Mouse (Mus musculus): ENCODE measurements around the gene Gatb.

Gatb gene

GRCm38 (mm10) chr3:85588701-85589100, 14.8 kb downstream of the Gatb start:
- H3K36me3 ChIP-seq (ENCODE audit: insufficient read depth, low read length), result peaks cover 9% of the 10 kb centered on the region
- H3K4me1 ChIP-seq (replicated peaks; ENCODE audit: low read depth, low read length), result no peaks in the 10 kb centered on the region
- TF ChIP-seq CTCF (conservative IDR thresholded peaks at IDR 0.05; ENCODE audit: low read length), result no peak
- H3K4me3 ChIP-seq (replicated peaks; ENCODE audit: low read length), result no peak overlapping the region
- no peaks in the 10 kb centered on the region for H3K9me3 ChIP-seq (ENCODE audit: low read length)
- H3K27me3 ChIP-seq (ENCODE audit: insufficient read depth, low read length), result no peaks in the 10 kb centered on the region

GRCm38 (mm10) chr3:85590090-85590754, 16.3 kb downstream of the Gatb start:
- no peaks in the 10 kb centered on the region for H3K9me3 ChIP-seq (ENCODE audit: low read length)
- H3K4me1 ChIP-seq (replicated peaks; ENCODE audit: low read depth, low read length), result no peaks in the 10 kb centered on the region
- H3K27me3 ChIP-seq (ENCODE audit: insufficient read depth, low read length), result no peaks in the 10 kb centered on the region
- peaks cover 6% of the 10 kb centered on the region for H3K36me3 ChIP-seq (ENCODE audit: insufficient read depth, low read length)
- TF ChIP-seq NANOG (IDR thresholded peaks at IDR 0.05; ENCODE audit: borderline replicate concordance, low read length), result no peak
- no peak for TF ChIP-seq POU5F1 (IDR thresholded peaks at IDR 0.05; ENCODE audit: borderline replicate concordance, low read length)
- no peak for TF ChIP-seq CTCF (conservative IDR thresholded peaks at IDR 0.05; ENCODE audit: low read length)
- H3K4me3 ChIP-seq (replicated peaks; ENCODE audit: low read length), result no peak overlapping the region

- Histone ChIP-seq H3K36me3 (ENCODE audit: insufficient read depth, low read length) (peaks cover 6% of the 10 kb centered on the region), H3K27me3 (ENCODE audit: insufficient read depth, low read length) (no peaks in the 10 kb centered on the region), H3K4me3 (replicated peaks; ENCODE audit: low read length) (no peak overlapping the region), H3K9me3 (ENCODE audit: low read length) (no peaks in the 10 kb centered on the region), H3K4me1 (replicated peaks; ENCODE audit: low read depth, low read length) (no peaks in the 10 kb centered on the region)
- no peak for TF ChIP-seq POU5F1 (IDR thresholded peaks at IDR 0.05; ENCODE audit: borderline replicate concordance, low read length)
- no peak for TF ChIP-seq CTCF (conservative IDR thresholded peaks at IDR 0.05; ENCODE audit: low read length)
- no peak for TF ChIP-seq NANOG (IDR thresholded peaks at IDR 0.05; ENCODE audit: borderline replicate concordance, low read length)
These were observed 18.1 kb downstream of the Gatb start for GRCm38 (mm10) chr3:85592067-85592466.

- no peaks in the 10 kb centered on the region for H3K4me1 ChIP-seq (replicated peaks; ENCODE audit: low read depth, low read length)
- peaks cover 6% of the 10 kb centered on the region for H3K36me3 ChIP-seq (ENCODE audit: insufficient read depth, low read length)
- TF ChIP-seq NANOG (IDR thresholded peaks at IDR 0.05; ENCODE audit: borderline replicate concordance, low read length) (no peak), CTCF (conservative IDR thresholded peaks at IDR 0.05; ENCODE audit: low read length) (no peak), POU5F1 (IDR thresholded peaks at IDR 0.05; ENCODE audit: borderline replicate concordance, low read length) (no peak)
- no peaks in the 10 kb centered on the region for H3K9me3 ChIP-seq (ENCODE audit: low read length)
- H3K4me3 ChIP-seq (replicated peaks; ENCODE audit: low read length), result no peak overlapping the region
- no peaks in the 10 kb centered on the region for H3K27me3 ChIP-seq (ENCODE audit: insufficient read depth, low read length)
These were observed 18.8 kb downstream of the Gatb start for GRCm38 (mm10) chr3:85592640-85593252.

- H3K4me3 ChIP-seq (replicated peaks; ENCODE audit: low read length), result no peak overlapping the region
- H3K4me1 ChIP-seq (replicated peaks; ENCODE audit: low read depth, low read length), result no peaks in the 10 kb centered on the region
- H3K9me3 ChIP-seq (ENCODE audit: low read length), result no peaks in the 10 kb centered on the region
- peaks cover 6% of the 10 kb centered on the region for H3K36me3 ChIP-seq (ENCODE audit: insufficient read depth, low read length)
- TF ChIP-seq POU5F1 (IDR thresholded peaks at IDR 0.05; ENCODE audit: borderline replicate concordance, low read length) (no peak), CTCF (conservative IDR thresholded peaks at IDR 0.05; ENCODE audit: low read length) (no peak)
- H3K27me3 ChIP-seq (ENCODE audit: insufficient read depth, low read length), result no peaks in the 10 kb centered on the region
These were observed 20.5 kb downstream of the Gatb start for GRCm38 (mm10) chr3:85594452-85594851.

DNA sequence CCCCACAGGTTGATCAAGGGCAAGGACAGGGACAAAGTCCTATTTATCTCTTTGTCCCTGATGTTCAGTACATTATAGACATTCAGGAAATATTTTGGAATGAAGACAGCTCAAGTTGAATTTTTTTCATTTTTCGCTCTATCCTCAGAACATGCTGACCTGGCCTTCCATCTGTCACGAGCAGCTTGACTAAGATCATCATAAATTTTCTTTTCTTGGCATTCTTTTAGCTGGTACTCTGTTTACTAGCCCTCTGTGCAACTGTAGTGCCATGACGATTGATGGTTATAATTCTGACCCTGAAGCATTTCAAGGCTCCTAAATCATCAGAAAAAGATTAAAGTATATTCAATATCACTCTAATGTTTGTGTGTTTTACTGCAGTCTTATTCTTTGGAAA, 25.6 kb downstream of the Gatb start:
- H3K4me1 ChIP-seq (replicated peaks; ENCODE audit: low read depth, low read length), result peaks cover 3% of the 10 kb centered on the region; the same call in 1 of the 2 replicates
- H3K4me3 ChIP-seq (replicated peaks; ENCODE audit: low read length), result no peak overlapping the region
- H3K27me3 ChIP-seq (ENCODE audit: insufficient read depth, low read length), result no peaks in the 10 kb centered on the region
- TF ChIP-seq CTCF (conservative IDR thresholded peaks at IDR 0.05; ENCODE audit: low read length), result no peak
- TF ChIP-seq POU5F1 (IDR thresholded peaks at IDR 0.05; ENCODE audit: borderline replicate concordance, low read length), result no peak
- TF ChIP-seq NANOG (IDR thresholded peaks at IDR 0.05; ENCODE audit: borderline replicate concordance, low read length), result no peak
- H3K9me3 ChIP-seq (ENCODE audit: low read length), result no peaks in the 10 kb centered on the region
- peaks cover 6% of the 10 kb centered on the region; the same call in 1 of the 2 replicates for H3K36me3 ChIP-seq (ENCODE audit: insufficient read depth, low read length)

GRCm38 (mm10) chr3:85601841-85602305, 28.0 kb downstream of the Gatb start:
- H3K36me3 ChIP-seq (ENCODE audit: insufficient read depth, low read length), result peaks cover 28% of the 10 kb centered on the region
- no peak for TF ChIP-seq NANOG (IDR thresholded peaks at IDR 0.05; ENCODE audit: borderline replicate concordance, low read length)
- no peaks in the 10 kb centered on the region for H3K9me3 ChIP-seq (ENCODE audit: low read length)
- no peaks in the 10 kb centered on the region for H3K27me3 ChIP-seq (ENCODE audit: insufficient read depth, low read length)
- H3K4me1 ChIP-seq (replicated peaks; ENCODE audit: low read depth, low read length), result peaks cover 3% of the 10 kb centered on the region; the same call in 1 of the 2 replicates
- H3K4me3 ChIP-seq (replicated peaks; ENCODE audit: low read length), result no peak overlapping the region

GRCm38 (mm10) chr3:85603811-85604210, 29.9 kb downstream of the Gatb start:
- no peaks in the 10 kb centered on the region for H3K27me3 ChIP-seq (ENCODE audit: insufficient read depth, low read length)
- no peak for TF ChIP-seq CTCF (conservative IDR thresholded peaks at IDR 0.05; ENCODE audit: low read length)
- TF ChIP-seq POU5F1 (IDR thresholded peaks at IDR 0.05; ENCODE audit: borderline replicate concordance, low read length), result no peak
- no peak for TF ChIP-seq NANOG (IDR thresholded peaks at IDR 0.05; ENCODE audit: borderline replicate concordance, low read length)
- no peaks in the 10 kb centered on the region for H3K9me3 ChIP-seq (ENCODE audit: low read length)
- H3K4me3 ChIP-seq (replicated peaks; ENCODE audit: low read length), result no peak overlapping the region
- H3K4me1 ChIP-seq (replicated peaks; ENCODE audit: low read depth, low read length), result peaks cover 3% of the 10 kb centered on the region; the same call in 1 of the 2 replicates
- peaks cover 30% of the 10 kb centered on the region for H3K36me3 ChIP-seq (ENCODE audit: insufficient read depth, low read length)

DNA sequence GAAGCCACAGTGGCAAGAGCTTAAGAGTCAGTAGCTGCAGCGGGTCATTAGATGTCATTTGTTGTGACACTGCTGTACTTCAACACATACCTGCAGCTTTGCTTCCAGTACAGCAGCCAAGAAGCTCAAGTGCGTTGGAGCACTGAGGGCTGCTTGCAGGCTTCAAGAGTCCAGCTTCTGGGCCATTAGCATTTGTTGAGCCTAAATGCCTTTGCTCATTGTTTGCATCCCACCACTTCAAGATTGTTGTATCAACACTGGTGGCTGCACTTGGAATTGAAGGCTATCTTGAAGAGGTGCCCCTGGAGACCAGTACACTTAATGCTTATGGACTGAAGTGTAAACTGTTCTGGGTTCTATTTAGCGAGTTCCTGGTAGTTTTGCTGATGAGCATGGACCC, 33.0 kb downstream of the Gatb start:
- peaks cover 38% of the 10 kb centered on the region for H3K36me3 ChIP-seq (ENCODE audit: insufficient read depth, low read length)
- peaks cover 3% of the 10 kb centered on the region; the same call in 1 of the 2 replicates for H3K4me1 ChIP-seq (replicated peaks; ENCODE audit: low read depth, low read length)
- H3K4me3 ChIP-seq (replicated peaks; ENCODE audit: low read length), result no peak overlapping the region
- H3K27me3 ChIP-seq (ENCODE audit: insufficient read depth, low read length), result no peaks in the 10 kb centered on the region
- H3K9me3 ChIP-seq (ENCODE audit: low read length), result no peaks in the 10 kb centered on the region
- TF ChIP-seq POU5F1 (IDR thresholded peaks at IDR 0.05; ENCODE audit: borderline replicate concordance, low read length) (no peak), CTCF (conservative IDR thresholded peaks at IDR 0.05; ENCODE audit: low read length) (no peak), NANOG (IDR thresholded peaks at IDR 0.05; ENCODE audit: borderline replicate concordance, low read length) (no peak)
